Mouse (Mus musculus): ENCODE measurements at regions not wholly inside any gene's neighbourhood (a gene's known extent, or its start where the extent isn't known, plus 50 kb on each side); places are given as distances from the start of the nearest gene placed in this dataset.

DNA sequence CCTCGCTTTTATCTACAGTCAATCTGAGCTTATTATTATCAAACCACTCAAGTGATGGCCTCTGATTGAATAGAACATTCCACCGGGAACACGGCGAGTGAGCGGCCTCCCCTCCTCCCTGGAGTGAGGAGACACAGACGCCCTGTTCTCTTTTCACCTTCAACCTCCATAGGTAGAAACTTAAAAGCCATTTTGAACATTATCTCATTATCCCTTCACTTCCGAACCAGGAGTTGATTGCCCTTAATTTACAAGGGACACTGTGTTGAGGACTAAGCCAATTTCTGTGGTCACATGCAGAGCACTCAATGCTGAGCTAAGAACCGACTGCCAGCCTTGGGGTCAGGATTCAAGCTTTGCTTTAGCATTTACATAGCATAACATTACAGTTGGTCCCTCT is 93.1 kb upstream of the Id4 start:
- Histone ChIP-seq H3K9ac (ENCODE audit: low read depth, low read length) (no peak overlapping the region), H3K4me1 (ENCODE audit: control insufficient read depth, low read depth, low read length) (no peaks in the 10 kb centered on the region), H3K4me2 (ENCODE audit: low read depth, low read length) (no peak overlapping the region), H3K9me3 (replicated peaks; ENCODE audit: control insufficient read depth, low read length) (no peaks in the 10 kb centered on the region), H3K27me3 (ENCODE audit: control insufficient read depth, insufficient read depth, low read depth, low read length) (no peaks in the 10 kb centered on the region), H3K36me3 (ENCODE audit: control insufficient read depth, insufficient read depth) (no peaks in the 10 kb centered on the region), H3K4me3 (ENCODE audit: low read depth, low read length) (no peak overlapping the region), H3K27ac (ENCODE audit: low read length) (no peak overlapping the region)
- no peak for ATAC-seq (ENCODE audit: low read depth)
- 39% methylated on average over 8 of the region's 8 CpGs for WGBS (ENCODE audit: insufficient replicate concordance)

DNA sequence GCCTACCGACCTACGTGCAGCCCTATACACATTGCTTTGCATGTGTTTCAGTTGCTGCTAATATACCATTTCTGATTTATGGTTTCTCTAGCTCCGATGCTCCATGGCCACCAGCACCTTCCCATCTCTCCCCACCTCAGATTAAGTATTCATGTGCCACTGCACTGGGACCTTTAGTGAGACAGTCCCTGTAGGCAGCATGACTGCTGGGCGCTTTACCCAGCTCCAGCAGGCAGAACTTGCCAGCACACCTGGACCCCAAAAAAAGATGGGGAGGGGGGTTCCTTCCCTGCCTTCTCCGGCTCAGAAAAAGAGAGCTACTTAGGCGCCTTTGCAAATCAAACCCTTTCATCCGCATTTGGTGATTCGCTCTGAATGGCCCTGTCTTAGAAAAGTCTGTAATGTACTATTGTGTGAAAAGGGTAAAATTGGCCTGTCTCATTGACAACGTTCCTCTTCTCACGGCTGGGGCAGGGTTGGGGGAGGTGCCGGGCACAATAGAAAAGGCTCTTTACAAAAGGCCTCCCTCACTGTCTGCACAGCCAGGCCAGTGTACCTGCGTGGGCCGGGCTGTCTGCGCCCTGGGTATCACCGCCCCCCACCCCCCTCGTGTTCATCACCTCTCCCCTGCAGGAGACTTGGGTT is 89.6 kb upstream of the Id4 start:
- Histone ChIP-seq H3K9me3 (replicated peaks; ENCODE audit: control insufficient read depth, low read length) (no peaks in the 10 kb centered on the region), H3K36me3 (ENCODE audit: control insufficient read depth, insufficient read depth) (no peaks in the 10 kb centered on the region), H3K4me1 (ENCODE audit: control insufficient read depth, low read depth, low read length) (no peaks in the 10 kb centered on the region), H3K4me3 (ENCODE audit: low read depth, low read length) (no peak overlapping the region), H3K27ac (ENCODE audit: low read length) (no peak overlapping the region), H3K27me3 (ENCODE audit: control insufficient read depth, insufficient read depth, low read depth, low read length) (no peaks in the 10 kb centered on the region), H3K9ac (ENCODE audit: low read depth, low read length) (no peak overlapping the region), H3K4me2 (ENCODE audit: low read depth, low read length) (no peak overlapping the region)
- WGBS (ENCODE audit: insufficient replicate concordance): 41% methylated on average over 16 of the region's 16 CpGs
- no peak for ATAC-seq (ENCODE audit: low read depth)

DNA sequence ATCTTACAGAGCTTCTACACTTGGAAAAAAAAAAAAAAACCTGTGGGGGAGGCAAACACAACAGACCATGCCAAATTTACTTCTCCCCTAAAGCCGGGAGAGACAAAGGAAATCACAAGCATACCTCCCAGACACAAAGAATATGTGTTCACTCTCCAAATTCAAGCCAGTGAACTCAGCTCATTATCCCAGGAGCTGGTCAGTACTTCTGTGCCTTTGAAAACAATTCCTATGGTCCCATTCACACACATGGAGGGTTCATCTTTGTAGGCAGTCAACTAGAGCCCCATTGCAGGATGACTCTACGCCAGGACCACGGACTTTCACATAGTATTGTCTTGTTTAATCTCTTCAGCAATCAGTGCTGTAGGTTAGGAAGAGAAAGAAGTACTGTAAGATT is 89.0 kb upstream of the Id4 start:
- Histone ChIP-seq H3K27ac (ENCODE audit: low read length) (no peak overlapping the region), H3K36me3 (ENCODE audit: control insufficient read depth, insufficient read depth) (no peaks in the 10 kb centered on the region), H3K9ac (ENCODE audit: low read depth, low read length) (no peak overlapping the region), H3K4me1 (ENCODE audit: control insufficient read depth, low read depth, low read length) (no peaks in the 10 kb centered on the region), H3K9me3 (replicated peaks; ENCODE audit: control insufficient read depth, low read length) (no peaks in the 10 kb centered on the region), H3K27me3 (ENCODE audit: control insufficient read depth, insufficient read depth, low read depth, low read length) (no peaks in the 10 kb centered on the region), H3K4me3 (ENCODE audit: low read depth, low read length) (no peak overlapping the region), H3K4me2 (ENCODE audit: low read depth, low read length) (no peak overlapping the region)
- ATAC-seq (ENCODE audit: low read depth): no peak
- 57% methylated on average over 3 of the region's 3 CpGs for WGBS (ENCODE audit: insufficient replicate concordance)

DNA sequence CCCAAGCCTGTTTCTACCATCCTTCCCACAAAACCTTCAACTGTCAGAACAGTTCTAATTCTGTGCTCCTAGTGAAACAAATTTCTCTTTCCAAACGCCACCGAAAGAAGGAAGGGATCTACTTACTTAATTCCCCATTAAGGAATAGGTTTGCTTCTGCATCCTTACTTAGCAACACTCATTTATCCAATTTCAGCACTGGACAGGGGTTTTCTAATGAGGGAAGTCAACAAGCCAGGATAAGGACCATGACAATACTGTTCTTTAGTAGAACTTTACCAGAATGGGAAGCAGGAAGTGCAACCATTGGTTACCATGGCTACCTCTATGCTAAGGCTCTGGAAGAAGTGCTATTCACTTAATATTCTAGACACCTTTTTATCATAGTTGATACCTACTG is 68.6 kb upstream of the Id4 start:
- H3K4me3 ChIP-seq (ENCODE audit: low read depth, low read length): no peak overlapping the region
- no peaks in the 10 kb centered on the region for H3K4me1 ChIP-seq (ENCODE audit: control insufficient read depth, low read depth, low read length)
- H3K36me3 ChIP-seq (ENCODE audit: control insufficient read depth, insufficient read depth): no peaks in the 10 kb centered on the region
- H3K4me2 ChIP-seq (ENCODE audit: low read depth, low read length): no peak overlapping the region
- ATAC-seq (ENCODE audit: low read depth): no peak
- H3K9me3 ChIP-seq (replicated peaks; ENCODE audit: control insufficient read depth, low read length): no peaks in the 10 kb centered on the region
- no peaks in the 10 kb centered on the region for H3K27me3 ChIP-seq (ENCODE audit: control insufficient read depth, insufficient read depth, low read depth, low read length)
- no peak overlapping the region for H3K27ac ChIP-seq (ENCODE audit: low read length)
- WGBS (ENCODE audit: insufficient replicate concordance): 64% methylated on average over 2 of the region's 2 CpGs
- H3K9ac ChIP-seq (ENCODE audit: low read depth, low read length): no peak overlapping the region

DNA sequence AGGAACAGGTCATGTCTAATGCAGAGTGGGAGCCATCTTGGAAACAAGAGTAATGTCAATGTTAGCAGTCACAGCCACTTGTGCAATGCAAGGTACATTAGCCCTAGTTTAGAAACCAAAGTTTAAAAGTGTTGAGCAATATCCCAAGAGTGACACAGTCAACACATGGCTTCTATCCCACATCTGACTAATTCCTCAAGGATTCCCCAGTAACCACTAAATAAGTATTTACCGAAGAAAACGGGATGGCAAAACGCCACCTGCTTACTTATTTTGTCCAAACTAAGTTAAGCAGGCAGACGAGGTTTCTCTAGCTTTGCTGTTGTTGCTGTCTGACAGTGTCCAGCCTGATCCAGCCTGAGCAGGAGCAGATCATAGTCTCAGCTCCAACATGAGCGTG is 67.1 kb upstream of the Id4 start:
- no peaks in the 10 kb centered on the region for H3K27me3 ChIP-seq (ENCODE audit: control insufficient read depth, insufficient read depth, low read depth, low read length)
- H3K4me3 ChIP-seq (ENCODE audit: low read depth, low read length): no peak overlapping the region
- H3K4me1 ChIP-seq (ENCODE audit: control insufficient read depth, low read depth, low read length): no peaks in the 10 kb centered on the region
- 60% methylated on average over 5 of the region's 5 CpGs for WGBS (ENCODE audit: insufficient replicate concordance)
- H3K9ac ChIP-seq (ENCODE audit: low read depth, low read length): no peak overlapping the region
- ATAC-seq (ENCODE audit: low read depth): no peak
- H3K9me3 ChIP-seq (replicated peaks; ENCODE audit: control insufficient read depth, low read length): no peaks in the 10 kb centered on the region
- H3K36me3 ChIP-seq (ENCODE audit: control insufficient read depth, insufficient read depth): no peaks in the 10 kb centered on the region
- no peak overlapping the region for H3K27ac ChIP-seq (ENCODE audit: low read length)
- no peak overlapping the region for H3K4me2 ChIP-seq (ENCODE audit: low read depth, low read length)

DNA sequence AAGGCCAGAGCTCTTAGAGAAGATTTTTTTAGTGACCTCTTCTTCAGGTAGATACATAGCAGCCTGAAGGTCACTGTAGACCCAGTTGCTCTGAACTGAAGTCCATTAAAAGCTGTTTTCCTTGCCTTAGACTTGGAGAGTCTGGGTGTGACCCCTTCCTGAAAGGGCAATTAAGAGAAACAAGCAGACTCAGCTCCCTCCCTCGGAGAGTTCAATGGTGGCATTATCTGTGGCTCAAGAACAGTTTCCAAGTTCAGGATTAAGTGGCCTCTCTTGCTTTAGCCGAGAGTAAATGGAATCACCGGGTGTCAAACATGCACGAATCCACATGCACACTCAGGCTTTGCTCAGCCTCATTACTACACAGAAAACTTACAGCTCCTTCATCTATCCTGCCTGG is 53.2 kb upstream of the Id4 start:
- ATAC-seq (ENCODE audit: low read depth): no peak

More for the DNA sequence above, 53.2 kb upstream of the Id4 start:
- no peaks in the 10 kb centered on the region for H3K36me3 ChIP-seq (ENCODE audit: control insufficient read depth, insufficient read depth)
- 51% methylated on average over 4 of the region's 4 CpGs for whole genome bisulfite sequencing (ENCODE audit: insufficient replicate concordance)
- no peaks in the 10 kb centered on the region for H3K27me3 ChIP-seq (ENCODE audit: control insufficient read depth, insufficient read depth, low read depth, low read length)
- no peaks in the 10 kb centered on the region for H3K9me3 ChIP-seq (replicated peaks; ENCODE audit: control insufficient read depth, low read length)
- H3K4me2 ChIP-seq (ENCODE audit: low read depth, low read length): no peak overlapping the region
- H3K9ac ChIP-seq (ENCODE audit: low read depth, low read length): no peak overlapping the region
- H3K4me1 ChIP-seq (ENCODE audit: control insufficient read depth, low read depth, low read length): no peaks in the 10 kb centered on the region
- H3K27ac ChIP-seq (ENCODE audit: low read length): no peak overlapping the region
- no peak overlapping the region for H3K4me3 ChIP-seq (ENCODE audit: low read depth, low read length)

All from liver, embryonic 16.5 days (tissue).